Mouse (Mus musculus): ENCODE measurements around the gene Nr4a1.

The Nr4a1 gene

DNA sequence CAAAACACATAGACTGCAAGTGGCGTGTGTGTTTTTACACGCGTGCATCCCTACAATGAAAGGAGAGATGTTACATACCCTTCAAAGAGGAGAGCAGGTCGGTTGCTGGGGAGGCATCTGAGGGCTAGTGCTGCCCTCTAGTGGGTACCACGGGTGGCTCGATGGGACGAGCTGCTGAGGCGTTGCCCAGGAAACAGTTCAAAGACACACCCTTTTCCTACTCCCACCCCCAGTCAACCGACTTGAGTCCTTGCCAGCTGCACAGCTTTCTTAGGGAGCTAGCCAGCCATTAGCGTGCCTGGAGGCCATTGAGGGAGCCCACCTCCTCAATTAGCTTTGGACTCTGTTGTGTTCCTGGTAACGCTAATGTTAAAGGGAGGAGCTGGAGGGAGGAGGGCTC lies 61.8 kb downstream of the Nr4a1 start:
- DNase-seq (ENCODE audit: low spot score), result peak; percentile 91

- DNase-seq (ENCODE audit: low spot score), result no peak
Measured at GRCm38 (mm10) chr15:101316279-101316912, 62.3 kb downstream of the Nr4a1 start.

DNA sequence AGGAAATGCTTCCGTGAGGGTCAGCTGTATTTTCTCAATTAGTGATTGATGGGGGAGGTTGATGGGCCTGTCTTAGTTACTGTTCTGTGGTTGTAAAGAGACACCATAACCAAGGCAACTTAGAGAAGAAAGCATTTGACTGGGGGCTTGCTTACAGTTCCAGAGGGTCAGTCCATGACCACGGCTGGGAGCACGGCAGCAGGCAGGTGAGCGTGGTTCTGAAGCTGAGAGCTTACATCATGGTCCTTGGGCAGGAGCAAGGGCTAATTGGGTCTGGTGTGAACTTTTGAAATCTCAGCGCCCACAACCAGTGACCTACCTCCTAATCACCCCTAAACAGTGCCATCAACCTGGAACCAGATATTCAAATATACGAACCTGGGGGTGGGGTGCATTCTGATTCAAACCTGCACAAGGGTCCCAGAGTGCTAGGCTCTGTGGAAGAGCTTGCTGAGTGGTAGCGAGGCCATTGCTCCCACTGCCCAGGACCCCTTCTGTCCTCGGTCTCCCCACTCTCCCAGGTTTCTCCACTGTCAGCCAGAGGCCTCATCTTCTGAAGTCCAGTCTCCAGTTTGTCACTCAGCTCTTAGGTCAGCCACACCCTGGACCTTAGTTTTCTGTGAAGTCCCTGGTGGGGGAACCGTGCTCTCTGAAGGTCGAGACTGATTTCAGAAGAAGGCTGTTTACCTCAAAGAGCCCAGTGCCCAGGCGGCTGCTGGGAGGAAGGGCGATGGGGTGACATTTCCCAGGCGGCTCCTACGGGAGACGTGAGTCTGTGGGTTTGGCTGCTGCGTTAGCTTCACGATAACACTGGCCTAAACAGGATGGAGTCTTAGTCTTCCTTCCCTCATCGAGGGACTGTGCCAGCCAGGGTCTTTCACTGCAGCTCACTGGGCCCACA lies 63.1 kb downstream of the Nr4a1 start:
- no peak for DNase-seq (ENCODE audit: low spot score)

- no peak for DNase-seq (ENCODE audit: low spot score)
Measured at GRCm38 (mm10) chr15:101317814-101318500, 63.9 kb downstream of the Nr4a1 start.

DNA sequence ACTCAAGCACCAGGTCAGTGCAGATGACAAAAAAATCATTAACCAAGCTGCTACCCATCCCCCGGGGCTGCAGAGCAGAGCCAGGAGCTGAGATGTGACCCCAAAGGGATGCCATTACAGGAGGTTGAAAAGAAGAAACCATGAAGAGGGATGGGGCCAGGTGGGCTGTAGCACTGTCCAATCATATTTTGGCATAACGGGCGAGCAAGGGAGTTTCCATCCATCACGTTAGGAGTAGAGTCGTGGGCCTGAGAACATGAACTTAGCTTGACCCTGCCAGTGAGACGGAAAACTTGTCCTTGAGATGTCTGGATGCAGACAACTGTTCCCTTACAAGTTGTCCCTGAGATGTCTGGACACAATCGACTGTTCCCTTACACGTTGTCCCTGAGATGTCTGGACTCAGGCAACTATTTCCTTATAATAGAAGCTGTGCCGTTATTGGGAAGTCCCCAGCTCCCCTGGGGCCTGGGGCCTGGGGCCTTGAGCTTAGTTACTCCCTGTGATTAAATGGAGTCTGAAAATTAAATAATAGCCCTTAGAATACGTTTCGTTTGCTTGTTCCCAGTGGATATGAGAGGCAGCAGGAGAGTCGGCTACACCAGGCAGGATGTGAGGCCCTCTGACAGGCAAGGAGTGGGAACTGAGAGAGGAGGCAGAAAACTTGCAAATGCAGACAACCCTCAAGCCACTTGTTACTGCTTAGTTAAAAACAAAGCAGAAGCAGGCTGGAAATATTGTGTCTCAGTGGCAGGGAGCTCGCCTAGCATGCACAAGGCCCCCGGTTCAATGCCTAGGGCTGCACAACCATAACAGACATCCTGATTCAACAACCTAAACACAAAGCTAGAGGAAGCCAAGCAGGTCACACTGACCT lies 65.1 kb downstream of the Nr4a1 start:
- DNase-seq (ENCODE audit: low spot score), result no peak

- no peak for DNase-seq (ENCODE audit: low spot score)
Measured at GRCm38 (mm10) chr15:101320010-101320617, 66.0 kb downstream of the Nr4a1 start.

GRCm38 (mm10) chr15:101320618-101321041 lies 66.6 kb downstream of the Nr4a1 start:
- DNase-seq (ENCODE audit: low spot score), result no peak

DNA sequence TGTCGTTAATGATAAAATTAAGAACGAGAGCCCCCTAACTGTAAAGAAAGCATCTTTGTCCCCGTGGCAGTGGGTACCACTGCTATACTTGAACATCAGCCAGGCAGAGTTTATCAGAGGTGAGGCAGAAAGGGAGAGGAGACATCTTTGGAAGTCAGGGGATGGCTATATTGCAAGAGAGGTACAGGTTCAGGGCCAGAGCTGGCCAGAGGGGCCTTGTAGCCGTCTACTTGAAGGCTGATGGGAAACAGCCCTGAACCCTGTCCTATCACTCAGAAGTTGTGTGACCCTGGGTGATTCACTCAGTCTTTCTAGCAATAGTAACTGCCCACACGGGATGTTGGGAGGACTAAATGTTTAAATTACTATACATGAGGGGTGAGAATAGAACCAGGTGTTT lies 67.1 kb downstream of the Nr4a1 start:
- DNase-seq (ENCODE audit: low spot score), result no peak

DNA sequence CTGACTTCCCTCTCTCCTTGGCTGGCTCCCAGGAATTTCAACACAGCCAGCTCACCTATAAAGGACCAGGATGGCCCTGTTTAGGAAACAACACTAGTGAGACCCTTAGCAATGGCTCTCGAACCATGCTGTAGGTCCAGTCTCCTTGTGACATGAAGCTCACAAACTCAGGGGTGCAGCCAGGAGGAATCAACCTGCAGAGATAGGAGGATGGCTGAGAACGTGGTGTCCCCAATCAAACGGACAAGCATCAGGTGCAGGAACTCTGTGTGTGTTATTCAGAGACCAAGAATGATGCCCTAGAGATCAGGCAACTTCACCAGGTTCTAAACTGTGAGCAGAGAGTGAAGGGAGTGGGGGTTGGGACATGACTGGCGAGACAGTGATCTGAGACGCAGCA lies 68.0 kb downstream of the Nr4a1 start:
- no peak for DNase-seq (ENCODE audit: low spot score)

DNA sequence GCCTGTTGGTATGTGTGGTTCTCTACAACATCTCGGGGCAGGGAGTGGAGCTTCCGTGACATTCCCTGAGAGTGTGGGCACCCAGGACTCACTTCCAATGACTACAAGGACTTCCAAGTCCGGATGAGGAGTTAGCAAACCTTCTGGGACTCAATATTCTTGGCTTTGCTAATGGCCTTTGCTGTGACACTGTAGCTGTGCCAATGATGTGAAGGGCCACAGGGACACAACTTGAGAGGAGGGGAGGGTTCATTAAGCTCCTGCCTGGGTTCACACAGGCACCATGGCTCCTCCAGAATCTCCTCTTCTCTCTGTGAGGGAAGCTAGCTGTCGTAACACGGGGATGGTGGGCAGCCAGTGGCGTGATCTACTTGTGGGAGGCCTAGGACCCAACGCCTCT lies 68.6 kb downstream of the Nr4a1 start:
- no peak for DNase-seq (ENCODE audit: low spot score)

GRCm38 (mm10) chr15:101323511-101323910 lies 69.4 kb downstream of the Nr4a1 start:
- DNase-seq (ENCODE audit: low spot score), result no peak

Measured in testis, postnatal 10 days (tissue).